Mouse (Mus musculus): Measurements from ENCODE around the gene Ctdnep1.

DNA sequence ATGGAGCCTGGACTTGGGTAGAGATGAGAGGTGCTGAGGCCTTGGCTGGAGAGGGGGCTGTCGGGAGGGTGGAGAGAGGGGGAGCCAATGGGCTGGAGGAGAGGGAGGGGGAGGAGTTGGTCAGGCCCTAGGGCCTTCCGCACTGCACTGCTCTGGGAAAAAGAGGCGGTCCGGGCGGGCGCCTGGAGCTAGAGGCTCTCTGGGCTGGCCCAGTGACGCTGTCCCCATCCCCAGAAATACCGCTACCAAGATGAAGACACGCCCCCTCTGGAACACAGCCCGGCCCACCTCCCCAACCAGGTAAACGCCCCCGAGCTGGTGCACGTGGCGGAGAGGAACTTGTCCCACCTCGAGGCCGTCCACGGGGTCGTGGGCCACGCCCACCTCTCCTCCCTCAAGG, 45.7 kb downstream of the Ctdnep1 start:
- TF ChIP-seq CTCF (IDR thresholded peaks at IDR 0.05; ENCODE audit: low read depth, low read length) (no peak), POLR2AphosphoS5 (IDR thresholded peaks at IDR 0.05; ENCODE audit: insufficient replicate concordance, low read depth, low read length) (no peak), GATA2 (IDR thresholded peaks at IDR 0.05; ENCODE audit: borderline replicate concordance, low read depth, low read length) (no peak)
